Mouse (Mus musculus): ENCODE results near the gene Mov10. TPM values are rescaled to one million over a fixed set of nuclear protein-coding genes. Genes with fewer than 3 reads are reported as not detected.

The Mov10 gene
- polyA plus RNA-seq, 1 experiment from 2014 or later = 74.9 TPM

DNA sequence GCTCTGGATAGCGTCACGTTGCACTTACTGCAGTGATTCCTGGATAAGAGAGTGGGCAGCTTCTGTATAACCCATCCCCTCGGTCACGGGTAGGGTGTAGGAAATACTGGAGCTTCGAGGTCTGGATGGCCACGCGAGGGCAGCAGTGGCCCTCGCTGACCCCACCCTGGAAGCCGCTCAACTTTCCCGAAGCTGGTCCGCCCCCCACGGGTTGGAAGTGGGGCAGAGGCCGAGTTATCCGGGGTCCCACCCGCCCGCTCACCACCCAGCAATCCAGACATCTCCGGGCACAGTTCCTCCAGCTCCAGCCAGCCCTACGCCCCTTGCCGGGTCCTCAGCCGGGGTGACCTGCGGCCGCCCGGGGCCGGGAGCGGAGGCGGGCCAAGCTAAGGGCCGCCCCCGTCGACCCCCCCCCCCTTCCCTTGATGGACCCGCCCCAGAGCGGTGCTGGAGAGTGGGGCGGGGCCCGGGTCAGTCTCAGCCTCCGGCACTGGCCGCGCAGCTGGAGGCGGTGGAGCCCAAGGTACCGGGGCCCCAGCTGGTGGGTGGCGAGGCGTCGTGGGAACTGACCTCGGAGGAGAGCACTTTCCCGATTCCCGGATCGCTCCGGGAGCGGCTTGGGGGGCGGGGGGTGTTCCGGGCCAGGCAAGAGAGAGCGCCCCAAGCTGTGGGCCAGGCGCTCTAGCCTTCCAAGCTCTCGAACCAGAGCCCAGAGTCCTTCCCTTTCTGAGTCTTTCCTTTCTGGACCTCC is 29.6 kb downstream of the Mov10 start:
- Histone ChIP-seq H3K4me3 (peak overlapping the region; percentile 78), H3K9me3 (no peaks in the 10 kb centered on the region), H3K36me3 (peaks cover 22% of the 10 kb centered on the region), H3K27ac (peak overlapping the region; percentile 90), H3K4me1 (peaks cover 43% of the 10 kb centered on the region), H3K9ac (peak overlapping the region; percentile 85), H3K4me2 (replicated peaks) (peak overlapping the region; percentile 91), H3K27me3 (peaks cover 23% of the 10 kb centered on the region)
- WGBS = under 1% methylated on average over 40 of the region's 52 CpGs
- ATAC-seq (ENCODE audit: low FRiP score, low read depth) = peak; percentile 89

DNA sequence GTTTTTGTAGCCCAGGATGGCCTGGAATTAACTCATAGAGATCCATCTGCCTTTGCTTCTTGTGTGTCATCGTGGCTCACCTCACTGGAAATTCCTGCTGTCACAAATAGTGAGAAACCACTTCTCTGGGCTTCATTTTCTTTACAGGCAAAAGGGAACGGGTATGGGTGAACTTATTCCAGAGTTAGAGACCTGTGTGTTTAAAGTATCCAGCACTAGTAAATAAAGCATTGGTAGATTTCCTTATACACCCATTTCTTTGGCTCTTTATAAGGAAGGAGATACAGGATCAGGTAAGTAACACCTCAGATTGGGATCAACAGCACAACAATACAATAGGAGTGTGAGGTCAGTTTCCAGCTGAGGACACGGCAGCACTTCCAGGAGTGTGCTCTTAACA is 30.3 kb downstream of the Mov10 start, which contains the start of gene Rhoc:
Gene Rhoc, plus strand, starts transcription at position 301 of the 400 bp plus-strand sequence.
- Histone ChIP-seq H3K27me3 (peaks cover 30% of the 10 kb centered on the region), H3K4me3 (peak within 1 kb of the TSS; percentile 78), H3K4me2 (replicated peaks) (peak within 1 kb of the TSS; percentile 91), H3K9ac (peak within 1 kb of the TSS; percentile 85), H3K9me3 (no peaks in the 10 kb centered on the region), H3K4me1 (peaks cover 36% of the 10 kb centered on the region), H3K36me3 (peaks cover 16% of the 10 kb centered on the region), H3K27ac (peak within 1 kb of the TSS; percentile 90)
- no peak for ATAC-seq (ENCODE audit: low FRiP score, low read depth)
- WGBS = 25% methylated on average over 3 of the region's 3 CpGs

DNA sequence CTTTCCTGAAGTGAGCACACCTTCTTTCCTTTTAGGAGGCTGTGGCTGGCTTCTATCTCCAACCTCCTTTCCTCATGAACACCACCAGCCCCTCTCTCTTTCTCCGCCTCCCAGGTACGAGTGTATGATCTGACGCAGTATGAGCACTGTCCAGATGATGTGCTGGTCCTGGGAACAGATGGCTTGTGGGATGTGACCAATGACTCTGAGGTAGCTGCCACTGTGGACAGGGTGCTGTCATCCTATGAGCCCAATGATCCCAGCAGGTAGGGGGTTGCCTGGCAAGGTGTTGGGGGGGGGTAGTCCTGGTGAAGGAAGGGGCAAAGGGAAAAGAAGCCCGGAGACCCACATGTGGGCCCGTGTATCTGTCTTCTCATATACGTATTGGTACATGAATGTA is 33.1 kb downstream of the Mov10 start:
- Histone ChIP-seq H3K36me3 (no peaks in the 10 kb centered on the region), H3K27ac (no peak overlapping the region), H3K4me1 (peaks cover 31% of the 10 kb centered on the region), H3K9me3 (no peaks in the 10 kb centered on the region), H3K4me2 (replicated peaks) (no peak overlapping the region), H3K4me3 (no peak overlapping the region), H3K9ac (no peak overlapping the region), H3K27me3 (peaks cover 58% of the 10 kb centered on the region)
- 92% methylated on average over 6 of the region's 6 CpGs for WGBS
- ATAC-seq (ENCODE audit: low FRiP score, low read depth) = no peak

DNA sequence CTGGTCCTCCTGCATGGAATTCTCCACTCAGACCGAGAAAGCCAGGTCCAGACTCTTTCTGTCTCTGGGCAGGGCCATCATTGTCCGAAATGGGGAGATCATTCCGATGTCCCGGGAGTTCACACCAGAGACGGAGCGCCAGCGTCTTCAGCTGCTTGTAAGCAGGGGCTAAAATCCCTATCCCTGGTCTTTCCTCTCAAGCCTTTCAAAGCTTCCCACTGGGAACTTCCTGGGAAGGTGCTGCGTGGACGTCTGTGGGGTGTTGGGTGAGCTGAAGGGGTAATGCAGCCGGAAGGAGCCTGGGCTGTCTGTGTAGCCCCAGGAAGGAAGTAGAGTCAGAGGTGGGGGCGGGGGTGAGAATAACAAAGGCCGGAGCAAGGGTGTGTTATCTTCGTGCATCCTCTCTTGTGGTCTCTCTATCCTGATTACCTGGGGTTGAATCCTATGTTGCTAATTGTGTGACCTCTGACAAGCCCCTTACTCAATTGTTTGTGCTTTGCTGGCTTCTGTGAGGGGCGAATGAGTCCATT is 34.3 kb downstream of the Mov10 start:
- WGBS = 41% methylated on average over 14 of the region's 14 CpGs
- no peak overlapping the region for H3K4me3 ChIP-seq
- ATAC-seq (ENCODE audit: low FRiP score, low read depth) = no peak
- H3K27ac ChIP-seq = no peak overlapping the region
- H3K9me3 ChIP-seq = no peaks in the 10 kb centered on the region
- peaks cover 70% of the 10 kb centered on the region for H3K27me3 ChIP-seq
- no peaks in the 10 kb centered on the region for H3K36me3 ChIP-seq
- no peak overlapping the region for H3K9ac ChIP-seq
- peaks cover 22% of the 10 kb centered on the region for H3K4me1 ChIP-seq
- H3K4me2 ChIP-seq (replicated peaks) = no peak overlapping the region

DNA sequence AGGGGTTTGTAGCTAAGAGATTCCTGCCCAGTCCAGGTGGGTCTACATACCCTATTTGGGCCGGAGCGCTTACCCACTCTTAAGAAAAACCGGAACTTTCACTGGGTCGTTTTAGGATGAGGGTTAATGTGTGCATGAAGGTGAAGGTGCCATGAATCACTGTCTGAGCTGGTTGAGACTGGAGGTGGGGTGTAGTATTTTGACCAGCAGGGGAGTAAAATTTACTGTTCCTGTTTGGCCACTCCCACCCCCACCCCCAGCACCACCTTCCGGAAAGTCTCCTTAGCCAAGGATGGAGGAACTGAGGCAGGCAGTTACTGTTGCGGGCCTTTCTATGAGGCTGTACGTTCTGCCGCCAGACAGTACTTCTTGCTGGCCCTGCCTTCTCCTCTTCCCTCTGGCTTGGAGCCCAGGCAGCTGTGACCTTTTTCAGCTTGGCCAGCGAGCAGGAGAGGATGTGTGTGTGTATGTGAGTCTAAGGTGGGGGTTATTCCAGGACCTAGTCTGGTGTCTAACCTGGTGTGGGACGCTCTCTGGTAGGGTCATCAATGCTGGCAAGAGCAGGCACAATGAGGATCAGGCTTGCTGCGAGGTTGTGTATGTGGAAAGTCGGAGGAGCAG is 36.2 kb downstream of the Mov10 start:
- H3K27me3 ChIP-seq = peaks cover 88% of the 10 kb centered on the region
- H3K9me3 ChIP-seq = no peaks in the 10 kb centered on the region
- H3K4me3 ChIP-seq = peak overlapping the region; percentile 53
- peak overlapping the region; percentile 98 for H3K4me2 ChIP-seq (replicated peaks)
- H3K27ac ChIP-seq = no peak overlapping the region
- H3K4me1 ChIP-seq = peaks cover 28% of the 10 kb centered on the region
- ATAC-seq (ENCODE audit: low FRiP score, low read depth) = no peak
- WGBS = 15% methylated on average over 12 of the region's 12 CpGs
- H3K36me3 ChIP-seq = no peaks in the 10 kb centered on the region
- H3K9ac ChIP-seq = peak overlapping the region; percentile 66; the same call in 1 of the 2 replicates

DNA sequence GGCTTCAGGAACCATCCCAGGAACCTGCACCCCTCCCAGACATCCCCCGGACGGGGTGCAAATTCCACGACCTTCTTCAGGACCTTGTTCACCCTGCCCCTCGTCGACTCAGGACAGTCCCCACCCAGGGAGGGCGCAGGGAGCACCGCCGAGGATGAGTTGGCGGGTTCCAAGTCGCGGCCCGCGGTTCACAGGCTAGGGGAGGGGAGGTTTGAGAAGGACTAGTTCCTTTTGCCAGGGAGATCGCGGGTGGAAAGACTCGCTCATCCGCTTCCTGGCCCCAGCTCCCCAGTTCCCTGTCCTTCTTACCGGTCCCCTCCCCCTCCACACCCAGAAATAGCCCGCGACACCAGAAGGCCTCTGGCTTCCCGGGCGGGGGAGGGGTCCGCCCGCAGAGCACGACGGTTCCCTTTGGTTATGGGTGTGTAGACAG is 36.9 kb downstream of the Mov10 start, which contains the start of gene Fam19a3:
Gene Fam19a3, minus strand, starts transcription at position 370 of the 433 bp plus-strand sequence.
- H3K9me3 ChIP-seq = no peaks in the 10 kb centered on the region
- ATAC-seq (ENCODE audit: low FRiP score, low read depth) = no peak
- peak within 1 kb of the TSS; percentile 66 for H3K9ac ChIP-seq
- peak within 1 kb of the TSS; percentile 98 for H3K4me2 ChIP-seq (replicated peaks)
- peak within 1 kb of the TSS; percentile 53 for H3K4me3 ChIP-seq
- under 1% methylated on average over 26 of the region's 26 CpGs for WGBS
- H3K27ac ChIP-seq = no peak within 1 kb of the TSS
- peaks cover 95% of the 10 kb centered on the region for H3K27me3 ChIP-seq
- H3K36me3 ChIP-seq = no peaks in the 10 kb centered on the region
- H3K4me1 ChIP-seq = peaks cover 32% of the 10 kb centered on the region

DNA sequence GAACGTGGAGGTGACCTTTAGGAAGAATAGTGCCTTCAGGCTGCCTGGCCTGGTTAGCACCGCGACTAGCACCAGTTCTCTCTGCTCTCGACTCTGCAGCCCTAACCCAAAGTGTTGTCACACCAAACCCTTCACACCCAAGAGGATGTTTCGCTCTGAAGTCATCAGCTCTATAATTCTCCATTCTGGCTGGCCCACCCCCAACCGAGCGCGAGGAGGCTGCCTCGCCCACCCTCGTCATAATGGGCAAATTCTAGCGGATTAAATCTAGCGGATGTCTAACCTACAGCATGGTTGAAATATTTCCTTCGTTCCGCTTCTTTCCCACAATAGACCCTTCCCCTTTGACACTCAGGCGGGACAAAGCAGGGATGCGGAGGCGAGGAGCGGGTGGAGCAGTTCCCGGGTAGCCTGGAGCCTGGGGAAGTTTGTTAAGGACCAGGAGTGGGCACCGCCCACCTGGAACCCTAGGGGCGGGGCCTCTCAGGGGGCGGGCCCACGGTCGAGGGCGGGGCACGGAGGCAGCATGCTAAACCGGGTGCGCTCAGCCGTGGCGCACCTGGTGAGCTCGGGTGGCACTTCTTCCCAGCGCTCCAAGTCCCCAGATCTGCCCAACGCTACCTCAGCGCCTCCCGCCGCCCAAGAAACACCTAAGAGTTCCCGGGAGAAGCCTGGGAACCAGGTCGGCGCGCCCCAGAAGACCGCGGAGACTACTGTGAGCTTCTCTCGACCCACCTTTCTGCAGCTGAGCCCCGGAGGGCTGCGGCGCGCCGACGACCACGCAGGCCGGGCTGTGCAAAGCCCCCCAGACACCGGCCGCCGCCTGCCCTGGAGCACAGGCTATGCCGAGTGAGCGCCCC is 37.6 kb downstream of the Mov10 start, which contains the start of gene Ppm1j:
Gene Ppm1j, plus strand, starts transcription at position 496 of the 860 bp plus-strand sequence.
- ATAC-seq (ENCODE audit: low FRiP score, low read depth) = peak; percentile 76
- peak within 1 kb of the TSS; percentile 98 for H3K4me2 ChIP-seq (replicated peaks)
- 2% methylated on average over 56 of the region's 56 CpGs for WGBS
- H3K27me3 ChIP-seq = peaks cover 99% of the 10 kb centered on the region
- H3K4me1 ChIP-seq = peaks cover 32% of the 10 kb centered on the region
- peak within 1 kb of the TSS; percentile 53 for H3K4me3 ChIP-seq
- peak within 1 kb of the TSS; percentile 66 for H3K9ac ChIP-seq
- H3K27ac ChIP-seq = no peak within 1 kb of the TSS
- no peaks in the 10 kb centered on the region for H3K36me3 ChIP-seq
- H3K9me3 ChIP-seq = no peaks in the 10 kb centered on the region

DNA sequence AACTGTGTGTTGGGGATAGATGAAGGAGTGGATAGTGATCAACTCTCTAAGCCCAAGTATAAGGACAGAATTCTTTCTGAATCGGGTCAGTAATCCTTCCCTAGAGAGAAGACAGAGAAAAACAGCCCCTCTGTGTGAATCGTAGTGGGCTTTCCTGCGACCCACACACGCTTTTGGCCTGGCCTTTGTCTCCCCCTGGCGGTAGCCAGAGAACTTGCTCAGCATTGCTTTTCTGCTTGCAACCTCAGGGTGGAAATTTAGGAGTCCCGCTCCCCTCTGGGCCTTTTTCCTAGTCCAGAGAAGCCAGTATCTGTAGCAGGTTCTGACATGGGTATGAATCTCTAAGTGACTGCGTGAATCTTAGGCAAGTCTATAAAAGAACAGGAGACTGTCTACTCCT is 38.4 kb downstream of the Mov10 start:
- H3K36me3 ChIP-seq = no peaks in the 10 kb centered on the region
- no peak overlapping the region for H3K9ac ChIP-seq
- H3K9me3 ChIP-seq = no peaks in the 10 kb centered on the region
- H3K4me3 ChIP-seq = 0 out of 2 replicates have a peak overlapping the region, but pooled peaks have one; percentile 53
- WGBS = 2% methylated on average over 7 of the region's 7 CpGs
- ATAC-seq (ENCODE audit: low FRiP score, low read depth) = no peak
- H3K4me2 ChIP-seq (replicated peaks) = no peak overlapping the region
- H3K27me3 ChIP-seq = peaks cover 93% of the 10 kb centered on the region
- H3K27ac ChIP-seq = no peak overlapping the region
- peaks cover 32% of the 10 kb centered on the region for H3K4me1 ChIP-seq

DNA sequence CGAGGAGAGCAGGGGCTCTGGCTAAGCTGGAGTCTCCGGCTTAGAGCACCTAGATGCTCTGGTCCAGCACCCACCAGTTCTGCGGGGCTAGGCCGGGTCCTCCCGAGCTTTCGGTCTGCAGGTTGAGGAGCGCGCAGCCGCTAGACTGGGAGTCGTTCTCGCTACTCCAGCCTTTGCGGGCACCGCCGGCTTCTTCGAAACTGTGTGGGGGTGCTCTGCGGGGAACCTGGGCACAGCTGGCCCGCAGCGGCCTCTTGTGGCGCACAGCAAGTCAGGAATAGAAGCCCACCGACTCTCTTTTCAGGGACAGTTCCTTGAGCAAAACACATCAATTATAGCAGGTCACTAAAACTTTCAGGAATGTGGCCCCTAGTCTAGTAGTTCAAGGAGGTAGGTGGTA is 41.0 kb downstream of the Mov10 start:
- Histone ChIP-seq H3K9ac (peak overlapping the region; percentile 58), H3K4me3 (peak overlapping the region; percentile 46), H3K4me2 (replicated peaks) (peak overlapping the region; percentile 78), H3K4me1 (peaks cover 44% of the 10 kb centered on the region), H3K36me3 (no peaks in the 10 kb centered on the region), H3K27ac (no peak overlapping the region), H3K27me3 (peaks cover 67% of the 10 kb centered on the region), H3K9me3 (no peaks in the 10 kb centered on the region)
- no peak for ATAC-seq (ENCODE audit: low FRiP score, low read depth)
- 2% methylated on average over 20 of the region's 20 CpGs for WGBS

DNA sequence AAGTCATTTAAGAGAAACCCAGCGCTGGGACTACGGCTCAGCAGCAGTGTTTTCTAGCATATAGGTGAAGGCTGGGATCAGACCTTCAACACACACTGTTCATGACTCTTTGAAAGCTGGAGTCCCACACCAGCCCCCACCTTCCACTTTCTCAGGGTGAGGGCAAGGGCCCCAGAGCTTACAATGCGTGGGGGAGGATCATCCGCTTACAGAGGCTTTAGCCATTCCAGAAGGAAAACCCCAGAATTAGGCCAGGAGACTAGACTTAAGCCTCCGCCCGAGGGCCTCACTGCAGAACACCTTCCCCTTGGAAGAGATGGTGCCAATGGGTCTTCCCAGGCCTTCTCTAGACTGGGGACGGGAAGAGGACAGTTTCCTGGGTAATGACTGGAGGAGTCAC is 45.1 kb downstream of the Mov10 start:
- Histone ChIP-seq H3K27me3 (peaks cover 27% of the 10 kb centered on the region), H3K4me3 (no peak overlapping the region), H3K27ac (no peak overlapping the region), H3K36me3 (no peaks in the 10 kb centered on the region), H3K4me1 (peaks cover 47% of the 10 kb centered on the region), H3K9ac (0 out of 2 replicates have a peak overlapping the region, but pooled peaks have one; percentile 8), H3K4me2 (replicated peaks) (no peak overlapping the region), H3K9me3 (no peaks in the 10 kb centered on the region)
- ATAC-seq (ENCODE audit: low FRiP score, low read depth) = no peak
- 53% methylated on average over 7 of the region's 7 CpGs for WGBS

DNA sequence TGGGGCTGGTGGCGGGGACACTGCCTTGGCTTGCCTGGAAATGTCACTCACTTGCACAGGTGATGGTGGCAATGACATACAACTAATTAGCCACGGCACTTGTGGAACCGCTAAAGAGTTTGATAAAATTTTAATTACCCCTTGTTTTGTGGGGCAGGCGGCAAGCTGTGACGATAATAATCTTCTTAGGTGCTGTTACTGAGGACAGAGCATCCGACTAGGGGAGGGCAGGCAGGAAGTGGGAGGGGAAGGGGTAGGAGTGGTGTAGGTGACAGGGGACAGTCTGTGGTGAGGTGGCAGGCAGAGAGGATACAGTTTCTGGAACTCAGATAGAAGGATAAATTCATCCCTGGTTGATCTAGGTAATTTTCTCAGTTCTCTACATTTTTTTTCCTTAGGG is 46.9 kb downstream of the Mov10 start:
- Histone ChIP-seq H3K4me1 (peaks cover 36% of the 10 kb centered on the region), H3K4me3 (no peak overlapping the region), H3K9ac (no peak overlapping the region), H3K27me3 (peaks cover 9% of the 10 kb centered on the region), H3K36me3 (no peaks in the 10 kb centered on the region), H3K9me3 (no peaks in the 10 kb centered on the region), H3K4me2 (replicated peaks) (no peak overlapping the region), H3K27ac (no peak overlapping the region)
- WGBS = 25% methylated on average over 6 of the region's 6 CpGs
- no peak for ATAC-seq (ENCODE audit: low FRiP score, low read depth)

Measured in limb, embryonic 13.5 days (tissue).